ENCODE assay signal across 8 mouse cellular contexts in the genomic region with DNA sequence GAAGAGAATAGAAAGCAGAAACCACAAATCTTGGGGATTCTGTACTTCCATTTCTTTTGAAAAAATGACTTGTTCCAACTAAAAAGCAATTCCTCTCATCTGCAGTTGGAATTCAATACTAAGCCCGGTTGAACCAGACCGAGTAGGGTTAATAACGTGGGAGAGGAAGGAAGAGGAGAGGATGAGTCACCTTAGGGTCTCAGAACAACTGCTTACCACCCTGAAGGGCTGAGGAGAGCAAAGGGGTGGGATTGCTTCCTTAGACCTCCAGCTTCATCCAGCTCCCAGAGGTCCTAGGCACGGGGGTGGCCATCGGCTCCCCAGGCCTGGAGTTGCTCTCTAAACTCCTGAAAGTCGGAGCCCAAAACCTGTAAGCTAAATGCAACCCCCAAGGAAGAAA. TPM values are rescaled to one million over a fixed set of nuclear protein-coding genes. Genes with fewer than 3 reads are reported as not detected.
DNase-seq lines count a peak whose midpoint lies in the region; ATAC-seq and TF ChIP-seq lines count a peak whose summit lies in the region.

No protein-coding gene starts in this region.

- no peak for ATAC-seq in heart, embryonic 13.5 days (ENCODE audit: extremely low read depth, insufficient number of reproducible peaks, low FRiP score, low TSS enrichment)

- peaks cover 61% of the 10 kb centered on the region for H3K36me3 ChIP-seq in heart, embryonic 13.5 days
- H3K36me3 ChIP-seq in ES-E14 (ENCODE audit: control insufficient read depth, insufficient read depth, low read length, poor library complexity, severe bottlenecking), result peaks cover 3% of the 10 kb centered on the region; the same call in 1 of the 2 replicates
- H3K36me3 ChIP-seq in hindbrain, embryonic 10.5 days, result peaks cover 53% of the 10 kb centered on the region
- peaks cover 60% of the 10 kb centered on the region for H3K36me3 ChIP-seq in midbrain, embryonic 10.5 days

- H3K27ac ChIP-seq in heart, embryonic 13.5 days (replicated peaks), result peak overlapping the region; percentile 97
- H3K27ac ChIP-seq in ES-E14 (ENCODE audit: insufficient read depth, low read depth, low read length, poor library complexity, severe bottlenecking), result no peak overlapping the region
- peak overlapping the region; percentile 97 for H3K27ac ChIP-seq in hindbrain, embryonic 10.5 days
- peak overlapping the region; percentile 97 for H3K27ac ChIP-seq in midbrain, embryonic 10.5 days (replicated peaks)

- peak overlapping the region; percentile 77 for H3K4me3 ChIP-seq in heart, embryonic 13.5 days
- peak overlapping the region; percentile 90 to 99 for H3K4me3 ChIP-seq in ES-E14 (ENCODE audit: insufficient read depth in 1 of 2, low read depth in 1 of 2, low read length in 2 of 2, poor library complexity in 1 of 2, severe bottlenecking in 1 of 2)
- peak overlapping the region; percentile 86 for H3K4me3 ChIP-seq in hindbrain, embryonic 10.5 days
- H3K4me3 ChIP-seq in midbrain, embryonic 10.5 days, result peak overlapping the region; percentile 88

- intact Hi-C loops in heart, postnatal 36 days (cut with DNase I), result loop anchor here (1.0 kb wide), 1 partner anchor 24 kb away; no protein-coding TSS in a partner anchor
- intact Hi-C loops in left cerebral cortex, postnatal 25 days (cut with DNase I), result no loop called here

- WGBS in heart, embryonic 13.5 days, result 9% methylated on average over 6 of the region's 6 CpGs
- WGBS in hindbrain, embryonic 10.5 days, result 18% methylated on average over 6 of the region's 6 CpGs
- WGBS in midbrain, embryonic 10.5 days, result 16% methylated on average over 6 of the region's 6 CpGs

- H3K4me1 ChIP-seq in heart, embryonic 13.5 days, result peaks cover 42% of the 10 kb centered on the region
- H3K4me1 ChIP-seq in ES-E14 (ENCODE audit: control insufficient read depth in 2 of 2, insufficient read depth in 2 of 2, low read length in 2 of 2, poor library complexity in 1 of 2), result peaks cover 0 to 13% of the 10 kb centered on the region in 2 experiments; a peak in 3 of 4 replicates
- H3K4me1 ChIP-seq in hindbrain, embryonic 10.5 days (replicated peaks), result peaks cover 50% of the 10 kb centered on the region
- peaks cover 46% of the 10 kb centered on the region for H3K4me1 ChIP-seq in midbrain, embryonic 10.5 days

- DNase-seq in heart, postnatal 36 days, result no peak
- DNase-seq in ES-E14 (ENCODE audit: low read depth, low spot score), result no peak
- DNase-seq in hindbrain, embryonic 10.5 days (ENCODE audit: low spot score), result no peak
- no peak for DNase-seq in midbrain, embryonic 10.5 days (ENCODE audit: low spot score)
- no peak for DNase-seq in left cerebral cortex, postnatal 25 days (ENCODE audit: low spot score in 2 of 2)
- no peak for DNase-seq in frontal cortex, postnatal 25 days (ENCODE audit: low spot score in 2 of 2)
- DNase-seq in right cerebral cortex, postnatal 4 days, result no peak

- H3K4me2 ChIP-seq in heart, embryonic 13.5 days, result peak overlapping the region; percentile 78

- no peaks in the 10 kb centered on the region for H3K9me3 ChIP-seq in heart, embryonic 13.5 days
- no peaks in the 10 kb centered on the region for H3K9me3 ChIP-seq in ES-E14 (ENCODE audit: control insufficient read depth, insufficient read depth, low read depth, low read length)
- H3K9me3 ChIP-seq in hindbrain, embryonic 10.5 days, result no peaks in the 10 kb centered on the region
- H3K9me3 ChIP-seq in midbrain, embryonic 10.5 days (replicated peaks), result no peaks in the 10 kb centered on the region

- H3K27me3 ChIP-seq in heart, embryonic 13.5 days (replicated peaks), result no peaks in the 10 kb centered on the region
- H3K27me3 ChIP-seq in hindbrain, embryonic 10.5 days (ENCODE audit: insufficient read depth, poor library complexity, severe bottlenecking), result no peaks in the 10 kb centered on the region
- no peaks in the 10 kb centered on the region for H3K27me3 ChIP-seq in midbrain, embryonic 10.5 days (ENCODE audit: low read depth, poor library complexity, severe bottlenecking)

- peak overlapping the region; percentile 92 for H3K9ac ChIP-seq in heart, embryonic 13.5 days
- H3K9ac ChIP-seq in ES-E14 (ENCODE audit: insufficient read depth, low read depth, low read length, poor library complexity, severe bottlenecking), result peak overlapping the region; percentile 60; the same call in 1 of the 2 replicates

- in situ Hi-C loops in ES-E14 (cut with MboI; ENCODE audit: low sequenced_read_pairs in 2 of 2, unreplicated experiment in 2 of 2), result no loop called here

TF ChIP-seq in ES-E14, 5 proteins besides CTCF, POLR2A, EP300 and RAD21:
- TF ChIP-seq HCFC1 (IDR thresholded peaks at IDR 0.05; ENCODE audit: borderline replicate concordance, insufficient read depth, low read length), result no peak
- TF ChIP-seq CHD2 (IDR thresholded peaks at IDR 0.05; ENCODE audit: low read depth, low read length), result no peak
- no peak for TF ChIP-seq ZC3H11A (IDR thresholded peaks at IDR 0.05; ENCODE audit: borderline replicate concordance, low read depth, low read length)
- TF ChIP-seq ZNF384 (IDR thresholded peaks at IDR 0.05; ENCODE audit: low read depth, low read length), result no peak
- no peak for TF ChIP-seq MAFK (IDR thresholded peaks at IDR 0.05; ENCODE audit: insufficient read depth, low read depth, low read length)

RNA-seq across cellular contexts. Expression of gene Dnajc14, which starts 0.5 kb away (rescaled TPM):
- 35.3 and 38.8 TPM in 2 replicates for polyA plus RNA-seq in heart, embryonic 13.5 days (2015; fragmentation: Nextera tagmentation; extraction: Ambion mirVana)
- 10 to 100 TPM; 32.8 to 36.4 TPM for total RNA-seq in heart, postnatal 36 days (2021)
- 51.9 and 53.0 TPM in 2 replicates for total RNA-seq in ES-E14 (2012; rRNA removed)
- 50.4 and 56.0 TPM in 2 replicates for polyA plus RNA-seq in hindbrain, embryonic 10.5 days (2016; fragmentation: Nextera tagmentation; extraction: Ambion mirVana)
- polyA plus RNA-seq in midbrain, embryonic 10.5 days (2016; fragmentation: Nextera tagmentation; extraction: Ambion mirVana), result 50.7 and 57.8 TPM in 2 replicates
- 10 to 100 TPM; 65.6 to 66.1 TPM for total RNA-seq in left cerebral cortex, postnatal 25 days (2021)

RNA-seq across cellular contexts. Expression of gene Tmem198b, which starts 0.8 kb away (rescaled TPM):
- 18.7 and 19.0 TPM in 2 replicates for polyA plus RNA-seq in heart, embryonic 13.5 days (2015; fragmentation: Nextera tagmentation; extraction: Ambion mirVana)
- 1 to 10 TPM; 6.8 to 7.0 TPM for total RNA-seq in heart, postnatal 36 days (2021)
- total RNA-seq in ES-E14 (2012; rRNA removed), result 7.7 and 11.0 TPM in 2 replicates
- polyA plus RNA-seq in hindbrain, embryonic 10.5 days (2016; fragmentation: Nextera tagmentation; extraction: Ambion mirVana), result 19.1 and 23.3 TPM in 2 replicates
- 22.1 and 24.3 TPM in 2 replicates for polyA plus RNA-seq in midbrain, embryonic 10.5 days (2016; fragmentation: Nextera tagmentation; extraction: Ambion mirVana)
- 10 to 100 TPM in 1 of 2 experiments, 1 to 10 TPM in 1; 8.8 to 10.2 TPM for total RNA-seq in left cerebral cortex, postnatal 25 days (2021)

RNA-seq across cellular contexts. Expression of gene Mmp19, which starts 12.7 kb away (rescaled TPM):
- 0.87 and 1.1 TPM in 2 replicates for polyA plus RNA-seq in heart, embryonic 13.5 days (2015; fragmentation: Nextera tagmentation; extraction: Ambion mirVana)
- total RNA-seq in heart, postnatal 36 days (2021), result 1 to 10 TPM; 3.5 to 4.0 TPM
- 0.37 and 0.94 TPM in 2 replicates for total RNA-seq in ES-E14 (2012; rRNA removed)
- 0.36 and 0.39 TPM in 2 replicates for polyA plus RNA-seq in hindbrain, embryonic 10.5 days (2016; fragmentation: Nextera tagmentation; extraction: Ambion mirVana)
- 0.44 and 0.66 TPM in 2 replicates for polyA plus RNA-seq in midbrain, embryonic 10.5 days (2016; fragmentation: Nextera tagmentation; extraction: Ambion mirVana)
- total RNA-seq in left cerebral cortex, postnatal 25 days (2021), result under 1 TPM; 0.39 to 0.78 TPM

RNA-seq across cellular contexts. Expression of gene Sarnp, which starts 13.8 kb away (rescaled TPM):
- polyA plus RNA-seq in heart, embryonic 13.5 days (2015; fragmentation: Nextera tagmentation; extraction: Ambion mirVana), result 164 and 175 TPM in 2 replicates
- 10 to 100 TPM; 38.0 to 39.1 TPM for total RNA-seq in heart, postnatal 36 days (2021)
- total RNA-seq in ES-E14 (2012; rRNA removed), result 70.1 and 101 TPM in 2 replicates
- 251 and 263 TPM in 2 replicates for polyA plus RNA-seq in hindbrain, embryonic 10.5 days (2016; fragmentation: Nextera tagmentation; extraction: Ambion mirVana)
- polyA plus RNA-seq in midbrain, embryonic 10.5 days (2016; fragmentation: Nextera tagmentation; extraction: Ambion mirVana), result 260 and 264 TPM in 2 replicates
- 10 to 100 TPM; 37.1 to 40.7 TPM for total RNA-seq in left cerebral cortex, postnatal 25 days (2021)

RNA-seq across cellular contexts. Expression of gene Ormdl2, which starts 18.1 kb away (rescaled TPM):
- 47.2 and 50.0 TPM in 2 replicates for polyA plus RNA-seq in heart, embryonic 13.5 days (2015; fragmentation: Nextera tagmentation; extraction: Ambion mirVana)
- total RNA-seq in heart, postnatal 36 days (2021), result 1 to 10 TPM; 7.9 to 8.0 TPM
- total RNA-seq in ES-E14 (2012; rRNA removed), result 145 and 155 TPM in 2 replicates
- polyA plus RNA-seq in hindbrain, embryonic 10.5 days (2016; fragmentation: Nextera tagmentation; extraction: Ambion mirVana), result 74.1 and 97.0 TPM in 2 replicates
- polyA plus RNA-seq in midbrain, embryonic 10.5 days (2016; fragmentation: Nextera tagmentation; extraction: Ambion mirVana), result 82.0 and 100 TPM in 2 replicates
- 1 to 10 TPM; 6.9 to 7.5 TPM for total RNA-seq in left cerebral cortex, postnatal 25 days (2021)
